Mouse (Mus musculus): ENCODE results near the gene Ina. TPM values are rescaled to one million over a fixed set of nuclear protein-coding genes. Genes with fewer than 3 reads are reported as not detected.
"Not testable (repeated sequence)": the region's sequence is repeated elsewhere in the genome, so short reads cannot be mapped to it uniquely, and the experiment has no call there.

Ina gene
- polyA plus RNA-seq, 1 experiment, result not detected

GRCm38 (mm10) chr19:46983966-46984380, 30.5 kb upstream of the Ina start:
- no peak for TF ChIP-seq CTCF (IDR thresholded peaks at IDR 0.05; ENCODE audit: borderline replicate concordance, insufficient read depth, low read length)
- TF ChIP-seq POLR2A (IDR thresholded peaks at IDR 0.05; ENCODE audit: low read depth, low read length), result no peak
- Histone ChIP-seq H3K4me3 (ENCODE audit: insufficient read depth, low read length) (no peak overlapping the region), H3K27ac (ENCODE audit: insufficient read depth, low read length) (no peak overlapping the region), H3K4me1 (ENCODE audit: control insufficient read depth, insufficient read depth, low read length) (no peaks in the 10 kb centered on the region)

- no peaks in the 10 kb centered on the region for H3K4me1 ChIP-seq (ENCODE audit: control insufficient read depth, insufficient read depth, low read length)
- no peak overlapping the region for H3K27ac ChIP-seq (ENCODE audit: insufficient read depth, low read length)
- H3K4me3 ChIP-seq (ENCODE audit: insufficient read depth, low read length), result no peak overlapping the region
- TF ChIP-seq CTCF (IDR thresholded peaks at IDR 0.05; ENCODE audit: borderline replicate concordance, insufficient read depth, low read length), result no peak
- no peak for TF ChIP-seq POLR2A (IDR thresholded peaks at IDR 0.05; ENCODE audit: low read depth, low read length)
Observed at GRCm38 (mm10) chr19:46984726-46985622, 29.5 kb upstream of the Ina start.

GRCm38 (mm10) chr19:46987646-46988045, 26.9 kb upstream of the Ina start:
- H3K27ac ChIP-seq (ENCODE audit: insufficient read depth, low read length), result no peak overlapping the region
- no peak overlapping the region for H3K4me3 ChIP-seq (ENCODE audit: insufficient read depth, low read length)
- no peak for TF ChIP-seq POLR2A (IDR thresholded peaks at IDR 0.05; ENCODE audit: low read depth, low read length)
- no peak for TF ChIP-seq CTCF (IDR thresholded peaks at IDR 0.05; ENCODE audit: borderline replicate concordance, insufficient read depth, low read length)
- H3K4me1 ChIP-seq (ENCODE audit: control insufficient read depth, insufficient read depth, low read length), result no peaks in the 10 kb centered on the region

GRCm38 (mm10) chr19:46988231-46989087, 26.0 kb upstream of the Ina start:
- Histone ChIP-seq H3K4me1 (ENCODE audit: control insufficient read depth, insufficient read depth, low read length) (no peaks in the 10 kb centered on the region), H3K27ac (ENCODE audit: insufficient read depth, low read length) (no peak overlapping the region), H3K4me3 (ENCODE audit: insufficient read depth, low read length) (no peak overlapping the region)
- TF ChIP-seq CTCF (IDR thresholded peaks at IDR 0.05; ENCODE audit: borderline replicate concordance, insufficient read depth, low read length), result no peak
- no peak for TF ChIP-seq POLR2A (IDR thresholded peaks at IDR 0.05; ENCODE audit: low read depth, low read length)

GRCm38 (mm10) chr19:46989479-46990152, 24.9 kb upstream of the Ina start:
- no peak overlapping the region for H3K4me3 ChIP-seq (ENCODE audit: insufficient read depth, low read length)
- H3K27ac ChIP-seq (ENCODE audit: insufficient read depth, low read length), result no peak overlapping the region
- no peaks in the 10 kb centered on the region for H3K4me1 ChIP-seq (ENCODE audit: control insufficient read depth, insufficient read depth, low read length)
- TF ChIP-seq POLR2A (IDR thresholded peaks at IDR 0.05; ENCODE audit: low read depth, low read length) (no peak), CTCF (IDR thresholded peaks at IDR 0.05; ENCODE audit: borderline replicate concordance, insufficient read depth, low read length) (no peak)

- Histone ChIP-seq H3K4me3 (ENCODE audit: insufficient read depth, low read length) (no peak overlapping the region), H3K4me1 (ENCODE audit: control insufficient read depth, insufficient read depth, low read length) (no peaks in the 10 kb centered on the region), H3K27ac (ENCODE audit: insufficient read depth, low read length) (no peak overlapping the region)
- TF ChIP-seq POLR2A (IDR thresholded peaks at IDR 0.05; ENCODE audit: low read depth, low read length), result no peak
- TF ChIP-seq CTCF (IDR thresholded peaks at IDR 0.05; ENCODE audit: borderline replicate concordance, insufficient read depth, low read length), result no peak
Observed at GRCm38 (mm10) chr19:46990153-46990518, 24.4 kb upstream of the Ina start.

GRCm38 (mm10) chr19:46990625-46991024, 23.9 kb upstream of the Ina start:
- H3K4me3 ChIP-seq (ENCODE audit: insufficient read depth, low read length); H3K27ac ChIP-seq (ENCODE audit: insufficient read depth, low read length); H3K4me1 ChIP-seq (ENCODE audit: control insufficient read depth, insufficient read depth, low read length): not testable (repeated sequence)

GRCm38 (mm10) chr19:46991145-46991544, 23.4 kb upstream of the Ina start:
- H3K4me1 ChIP-seq (ENCODE audit: control insufficient read depth, insufficient read depth, low read length), result no peaks in the 10 kb centered on the region
- TF ChIP-seq CTCF (IDR thresholded peaks at IDR 0.05; ENCODE audit: borderline replicate concordance, insufficient read depth, low read length) (peak; percentile 52; the same call in 1 of the 2 replicates), POLR2A (IDR thresholded peaks at IDR 0.05; ENCODE audit: low read depth, low read length) (no peak)
- H3K4me3 ChIP-seq (ENCODE audit: insufficient read depth, low read length), result no peak overlapping the region
- no peak overlapping the region for H3K27ac ChIP-seq (ENCODE audit: insufficient read depth, low read length)

- not testable (repeated sequence) for H3K27ac ChIP-seq (ENCODE audit: insufficient read depth, low read length); H3K4me3 ChIP-seq (ENCODE audit: insufficient read depth, low read length); H3K4me1 ChIP-seq (ENCODE audit: control insufficient read depth, insufficient read depth, low read length)
Observed at GRCm38 (mm10) chr19:46992329-46992728, 22.2 kb upstream of the Ina start.

All from embryonic fibroblast, embryonic 13.5 days (primary cell).